Mouse (Mus musculus) embryonic stem cell, embryonic (primary cell): ENCODE measurements around the gene Rbfox3.

Experiments
- CTCF ChIA-PET, 4 experiments: fragments of 300-600 bp in 2 of 4; fragments of 350-600 bp in 2 of 4; sonication (Branson Sonifier 250); formaldehyde crosslinking; loops; one replicate each; lab custom pipeline; 2022; ENCODE audit warnings: inconsistent platforms in 2 of 4; lab: Charles Lee
- POLR2A ChIA-PET, 4 experiments: fragments of 300-600 bp in 2 of 4; fragments of 350-600 bp in 2 of 4; sonication (Branson Sonifier 250); formaldehyde crosslinking; loops; one replicate each; lab custom pipeline; 2022; ENCODE audit warnings: antibody characterized with exemption in 4 of 4, inconsistent platforms in 1 of 4; lab: Charles Lee

Gene Rbfox3

DNA sequence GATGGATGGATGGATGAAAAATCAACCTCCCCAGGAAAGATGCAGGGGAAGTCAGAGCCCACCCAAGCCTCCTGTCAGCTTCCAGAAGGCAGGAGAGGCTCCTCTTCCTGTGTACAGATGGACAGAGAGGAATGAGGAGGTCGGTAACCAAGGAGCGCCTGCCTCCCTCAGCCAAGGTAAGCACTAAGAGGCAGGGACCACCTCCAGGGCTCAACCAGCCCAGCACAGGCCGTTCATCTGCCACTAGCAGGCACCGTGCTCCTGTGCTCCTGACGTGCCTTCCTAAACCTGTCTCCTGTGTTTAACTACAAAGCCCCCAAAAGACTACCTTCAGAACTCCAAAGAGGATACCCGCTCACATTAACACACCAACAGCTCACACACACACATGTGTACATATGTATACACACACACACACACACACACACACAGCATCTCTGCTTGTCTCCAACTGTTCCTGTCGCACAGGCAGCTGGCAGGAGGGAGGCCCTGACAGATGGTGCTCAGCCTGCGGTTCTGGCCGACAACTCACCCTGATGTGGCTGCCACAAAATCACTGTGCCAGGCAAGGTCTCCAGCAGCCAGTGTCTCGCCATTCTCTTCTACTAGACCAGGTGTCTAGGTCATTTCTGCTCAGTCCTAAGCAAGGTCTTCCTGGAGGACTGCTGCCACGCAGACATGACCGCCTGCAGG is 151.0 kb downstream of the Rbfox3 start:
- ChIA-PET POLR2A (no interaction called here), CTCF (interaction anchor here in 1 of 4 experiments (0.8 kb wide), 1 partner anchor 120 kb away, joined by 3 read pairs; no protein-coding TSS in a partner anchor)

DNA sequence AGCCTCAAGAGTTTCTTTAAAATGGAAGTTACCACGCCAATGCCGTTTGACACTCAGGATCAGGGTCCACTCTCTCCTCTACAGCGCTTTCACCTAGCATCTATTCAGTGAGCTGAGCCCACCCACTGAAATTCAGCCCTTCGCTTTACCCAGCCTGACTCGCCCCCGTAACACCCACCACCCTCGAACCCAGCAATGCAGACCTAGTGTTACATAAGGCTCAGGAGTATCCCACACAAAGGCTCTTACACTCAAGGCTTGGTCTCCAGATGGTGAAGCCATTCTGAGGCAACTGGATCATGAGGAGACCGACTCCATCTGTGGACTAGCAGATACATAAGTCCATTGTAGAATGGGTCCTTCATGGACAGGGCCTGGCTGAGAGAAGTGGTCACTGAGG is 152.2 kb downstream of the Rbfox3 start:
- CTCF ChIA-PET, result interaction anchor here in 1 of 4 experiments (0.9 kb wide), 1 partner anchor 21 kb away, joined by 3 read pairs; no protein-coding TSS in a partner anchor
- POLR2A ChIA-PET, result no interaction called here

DNA sequence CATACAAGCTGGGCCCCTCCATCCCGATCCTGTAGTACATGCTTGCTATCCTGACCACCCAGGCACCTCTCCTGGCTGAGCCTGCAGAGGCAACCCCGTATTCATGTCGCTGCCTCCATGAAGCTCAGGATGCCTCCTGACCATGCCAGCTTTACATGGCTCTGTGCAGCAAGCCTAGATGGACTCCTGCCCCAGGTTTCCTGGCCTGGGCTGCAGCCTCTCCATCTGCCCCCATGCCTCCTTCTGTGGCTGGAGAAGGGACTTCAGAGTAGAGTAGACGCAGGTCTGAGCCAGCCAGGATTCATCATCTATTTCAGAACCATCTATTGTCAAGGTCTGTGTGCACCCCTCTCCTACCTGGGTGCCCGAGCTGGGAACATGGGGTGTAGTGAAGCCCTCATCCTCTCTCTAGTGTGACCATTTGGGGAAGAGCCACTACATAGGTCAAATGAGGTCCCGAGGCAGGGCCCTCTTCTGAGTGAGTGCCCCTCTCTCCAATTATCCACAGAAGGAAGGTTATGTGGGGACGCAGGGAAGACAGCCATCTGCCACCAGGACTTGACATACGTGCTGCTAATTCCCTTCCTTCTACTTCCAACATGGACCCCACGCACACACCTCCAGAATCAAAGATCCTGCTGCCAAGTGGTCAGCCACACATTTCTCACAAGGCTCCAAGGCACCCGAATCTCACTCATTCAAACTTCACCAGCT is 153.0 kb downstream of the Rbfox3 start:
- ChIA-PET CTCF (interaction anchor here in 2 of 4 experiments (0.5 to 0.9 kb wide), 2 partner anchors 20 to 117 kb away, joined by 3 read pairs; no protein-coding TSS in a partner anchor), POLR2A (no interaction called here)

DNA sequence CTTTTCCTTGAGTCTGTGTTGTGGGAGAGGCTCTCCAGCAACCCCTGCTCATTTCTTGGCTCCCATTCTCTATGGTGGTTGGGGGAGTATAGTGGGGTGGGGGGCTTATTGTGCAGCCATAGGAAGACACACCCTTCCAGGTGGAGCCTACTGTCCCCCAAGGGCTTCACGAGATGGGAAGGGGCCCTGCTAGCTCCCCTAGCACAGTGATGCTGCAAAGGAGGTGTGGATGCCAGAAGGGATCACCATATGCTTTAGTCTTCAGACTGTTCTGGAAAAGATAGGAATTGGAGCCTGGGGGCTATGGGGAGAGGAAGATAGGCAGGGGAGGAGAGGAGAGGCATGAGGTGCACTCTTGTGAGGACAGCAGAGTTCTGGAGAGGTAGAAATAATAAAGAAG is 153.9 kb downstream of the Rbfox3 start:
- ChIA-PET POLR2A (no interaction called here), CTCF (no interaction called here)

DNA sequence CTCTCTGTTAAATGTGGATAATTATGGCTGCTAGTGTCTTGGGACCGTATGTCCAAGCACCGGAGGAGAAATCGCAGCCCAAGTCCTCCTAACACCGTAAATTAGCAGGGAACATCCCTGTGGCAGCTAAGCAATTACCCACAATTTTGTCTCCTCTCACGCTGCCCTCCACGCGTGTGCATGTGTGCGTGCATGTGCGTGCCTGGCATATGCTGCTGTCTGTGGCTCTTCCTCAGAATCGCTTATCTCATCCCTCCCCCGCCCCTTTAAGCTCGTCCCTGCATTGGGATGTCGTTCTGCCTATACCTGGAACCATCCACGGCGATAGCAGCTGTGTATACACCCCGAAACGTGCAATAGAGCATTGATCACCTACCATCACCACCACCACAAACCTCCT is 156.4 kb downstream of the Rbfox3 start:
- CTCF ChIA-PET, result interaction anchor here in 3 of 4 experiments (0.6 to 1.0 kb wide), 7 partner anchors 11 to 1206 kb away, joined by 3 to 13 read pairs (median 4); no protein-coding TSS in a partner anchor
- POLR2A ChIA-PET, result interaction anchor here in 1 of 4 experiments (0.6 kb wide), 1 partner anchor 208 kb away, joined by 3 read pairs; no protein-coding TSS in a partner anchor

DNA sequence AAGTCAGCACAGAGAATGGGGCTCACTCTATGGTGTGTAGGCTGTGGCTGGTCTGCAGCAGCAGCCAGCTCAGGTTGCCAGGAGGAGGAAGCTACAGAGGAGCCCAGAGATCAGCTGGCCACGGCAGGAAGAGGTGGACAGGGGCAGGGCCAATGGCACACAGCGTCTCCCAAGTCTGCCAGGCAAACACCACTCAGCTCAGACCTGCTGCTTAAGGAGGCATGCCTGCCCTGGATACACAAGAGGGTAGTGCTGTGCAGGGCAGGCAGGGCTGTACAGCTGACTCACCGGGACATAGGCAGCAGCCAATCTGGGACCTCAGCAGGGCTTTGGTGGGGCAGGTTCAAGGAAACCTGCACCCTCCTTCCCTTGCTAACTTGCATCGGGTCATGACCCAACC is 156.9 kb downstream of the Rbfox3 start:
- ChIA-PET POLR2A (no interaction called here), CTCF (interaction anchor here (0.7 to 1.0 kb wide), 4 partner anchors 21 to 106 kb away, joined by 3 read pairs; no protein-coding TSS in a partner anchor)

DNA sequence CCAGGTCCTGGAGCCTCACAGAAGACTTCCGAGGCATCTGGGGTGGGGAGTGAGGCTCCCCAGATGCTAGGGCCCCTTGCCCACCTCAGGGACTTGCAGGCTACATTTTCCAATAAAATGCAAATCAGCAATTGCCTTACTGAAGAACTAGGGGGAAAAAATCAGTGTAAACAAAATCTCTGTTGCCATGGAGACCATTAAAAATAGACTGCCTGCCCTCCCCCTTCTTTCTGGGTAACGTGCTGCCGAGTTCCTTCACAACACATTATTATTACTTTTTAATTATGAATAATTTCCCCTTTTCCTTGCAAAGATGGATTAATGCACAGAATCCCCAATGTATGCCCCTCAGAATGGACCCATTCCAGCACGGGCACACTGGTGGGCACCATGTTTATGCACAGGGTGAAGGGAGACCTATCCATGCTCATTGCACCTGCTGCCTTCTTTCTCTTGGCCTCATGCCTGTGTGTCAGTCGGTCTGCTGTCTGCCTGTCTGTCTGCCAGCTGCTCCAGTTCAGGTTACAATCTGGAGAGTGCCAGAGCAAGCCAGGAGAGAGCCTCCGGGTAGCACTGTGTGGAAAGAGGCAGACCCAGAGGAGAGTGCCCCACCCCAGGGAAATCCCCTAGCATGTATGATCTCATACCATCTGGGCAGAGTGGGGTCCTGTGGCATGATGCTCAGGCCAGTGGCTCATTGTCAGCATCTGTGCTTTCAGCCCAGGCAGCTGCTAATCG is 159.3 kb downstream of the Rbfox3 start:
- ChIA-PET CTCF (interaction anchor here in 1 of 4 experiments (1.0 kb wide), 1 partner anchor 9 kb away, joined by 3 read pairs; no protein-coding TSS in a partner anchor), POLR2A (no interaction called here)

DNA sequence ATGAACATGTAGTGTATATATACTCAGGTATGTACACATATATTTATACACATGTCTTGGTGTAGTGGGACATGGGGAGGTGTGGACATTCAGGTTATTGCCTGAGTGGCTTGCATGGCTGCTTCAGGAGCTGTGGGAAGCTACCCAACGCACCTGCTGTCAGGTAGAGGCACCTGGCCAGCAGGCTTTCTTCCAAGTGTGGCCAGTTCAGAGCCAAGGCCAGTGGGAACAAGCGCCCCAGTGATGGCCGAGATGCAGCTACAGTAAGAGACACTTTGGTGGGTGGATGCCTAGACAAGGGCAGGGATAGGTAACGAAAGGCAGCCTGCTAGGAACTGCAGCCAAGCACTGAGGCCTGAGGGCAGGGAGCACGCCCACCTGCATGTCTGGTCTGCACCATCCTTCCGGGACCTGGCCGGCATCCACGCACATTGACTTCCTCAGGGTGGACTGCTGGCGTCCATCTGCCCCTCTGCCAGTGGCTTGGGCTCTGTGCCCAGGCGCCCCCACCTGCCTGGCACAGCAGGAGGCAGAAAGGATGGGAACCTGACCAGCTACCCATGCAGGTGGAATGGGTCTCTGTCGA is 160.6 kb downstream of the Rbfox3 start:
- ChIA-PET CTCF (interaction anchor here in 2 of 4 experiments (1.0 to 1.2 kb wide), 2 partner anchors 8 to 12 kb away, joined by 3 read pairs; no protein-coding TSS in a partner anchor), POLR2A (no interaction called here)

DNA sequence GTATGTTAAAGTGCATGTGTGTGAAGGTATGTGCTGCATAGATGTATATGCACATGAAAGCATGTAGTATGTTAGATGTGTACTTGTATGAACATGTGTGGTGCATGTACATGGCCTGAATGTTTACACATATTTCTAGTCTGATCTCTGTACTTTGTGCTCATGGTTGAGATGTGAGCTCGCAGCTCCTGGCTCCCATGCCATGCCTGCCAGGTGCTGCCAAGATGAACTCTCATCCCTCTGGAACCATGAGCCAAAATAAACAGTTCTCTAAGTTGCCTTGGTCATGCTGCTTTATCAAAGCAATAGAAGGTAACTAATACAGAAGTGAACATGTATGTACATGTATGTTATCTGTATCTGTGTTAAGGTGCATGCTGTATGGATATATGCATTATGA is 161.9 kb downstream of the Rbfox3 start:
- ChIA-PET CTCF (no interaction called here), POLR2A (no interaction called here)

DNA sequence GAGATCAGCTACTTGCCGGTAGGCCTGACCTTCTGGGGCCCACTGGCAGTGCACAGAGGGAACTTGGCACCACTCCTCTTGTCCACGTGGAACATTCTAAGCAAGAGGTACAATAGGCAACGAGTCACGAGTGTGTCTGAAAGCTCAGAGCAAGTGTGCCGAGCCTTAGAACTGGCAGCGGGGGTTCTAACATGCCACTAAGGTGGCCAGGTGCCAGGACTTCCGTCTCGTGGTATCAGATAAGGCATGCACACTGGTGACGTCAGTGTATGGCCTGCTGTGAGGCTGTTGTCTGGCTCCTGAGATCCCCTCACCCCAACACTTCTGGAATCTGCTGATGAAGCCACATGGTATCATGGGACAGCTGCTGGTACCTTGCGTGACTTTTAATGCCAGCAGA is 162.8 kb downstream of the Rbfox3 start:
- CTCF ChIA-PET, result interaction anchor here in 1 of 4 experiments (1.8 kb wide), 1 partner anchor 10 kb away, joined by 11 read pairs; no protein-coding TSS in a partner anchor
- POLR2A ChIA-PET, result interaction anchor here in 2 of 4 experiments (0.5 to 1.4 kb wide), 3 partner anchors 9 to 286 kb away, joined by 3 read pairs; no protein-coding TSS in a partner anchor

DNA sequence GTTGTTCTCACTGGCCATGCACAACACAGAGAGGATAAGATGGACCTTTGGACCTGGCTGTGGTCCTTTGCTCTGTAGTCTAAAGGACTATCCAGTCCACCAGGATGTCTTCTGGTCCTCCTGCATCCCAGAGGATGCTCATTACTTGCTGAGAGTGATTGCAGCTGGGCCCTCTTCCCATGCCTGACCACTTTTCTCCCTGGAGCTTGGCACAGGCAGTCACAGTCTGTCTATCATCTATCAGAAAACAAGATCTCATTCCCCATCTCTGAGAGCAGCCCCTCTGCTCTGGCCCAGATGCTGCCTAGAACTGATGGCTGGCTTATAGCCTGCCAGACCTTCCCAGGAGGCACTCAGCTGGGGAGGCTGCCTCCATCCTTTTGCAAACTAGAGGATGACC is 166.1 kb downstream of the Rbfox3 start:
- POLR2A ChIA-PET, result interaction anchor here in 1 of 4 experiments (0.8 kb wide), 1 partner anchor 142 kb away, joined by 3 read pairs; no protein-coding TSS in a partner anchor
- CTCF ChIA-PET, result interaction anchor here in 2 of 4 experiments (0.9 to 8.1 kb wide), 7 partner anchors 19 to 300 kb away, joined by 3 to 110 read pairs (median 5); no protein-coding TSS in a partner anchor

DNA sequence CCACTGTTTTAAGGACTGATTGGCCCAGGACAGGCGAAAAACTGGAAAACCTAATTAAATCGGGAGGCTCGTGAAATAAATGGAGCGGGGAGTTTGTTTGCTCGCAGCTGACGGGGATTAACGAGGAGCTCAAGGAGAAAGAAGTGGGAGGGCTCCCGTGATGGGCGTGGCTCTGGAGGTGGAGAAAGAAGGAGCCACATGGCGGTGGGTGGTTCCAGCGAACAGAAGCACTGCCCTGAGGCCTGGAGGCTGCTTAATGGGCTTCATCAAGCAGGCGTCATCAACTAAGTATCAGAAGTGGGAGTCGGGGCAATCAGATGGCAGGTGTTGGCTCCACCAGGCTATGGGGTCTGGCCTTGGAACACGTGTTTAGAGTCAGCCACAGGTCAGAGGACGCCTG is 166.6 kb downstream of the Rbfox3 start:
- CTCF ChIA-PET, result interaction anchor here in 3 of 4 experiments (0.6 to 8.1 kb wide), 9 partner anchors 19 to 403 kb away, joined by 3 to 110 read pairs (median 4); no protein-coding TSS in a partner anchor
- POLR2A ChIA-PET, result interaction anchor here in 1 of 4 experiments (0.8 kb wide), 1 partner anchor 141 kb away, joined by 3 read pairs; no protein-coding TSS in a partner anchor

DNA sequence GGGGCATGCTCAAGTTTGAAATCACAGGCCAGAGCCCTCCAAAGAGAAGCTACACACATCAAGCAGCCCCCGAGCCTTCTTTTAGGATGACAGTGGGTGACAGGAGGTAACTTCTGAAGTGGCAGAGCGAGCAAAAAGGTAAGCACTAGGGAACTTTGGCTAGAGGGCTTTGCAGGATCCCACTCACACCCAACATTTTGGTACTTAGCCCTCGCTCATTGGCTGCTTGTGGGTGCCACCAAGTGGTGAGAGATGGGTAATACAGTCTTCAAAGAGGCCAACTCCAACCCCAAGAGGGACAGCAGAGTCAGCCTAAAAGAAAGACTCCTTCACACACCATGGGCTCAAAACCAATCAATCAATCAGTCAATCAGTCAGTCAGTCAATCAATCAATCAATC is 168.6 kb downstream of the Rbfox3 start:
- POLR2A ChIA-PET, result interaction anchor here in 2 of 4 experiments (0.5 to 1.1 kb wide), 2 partner anchors 28 to 172 kb away, joined by 3 read pairs; no protein-coding TSS in a partner anchor
- CTCF ChIA-PET, result interaction anchor here in 3 of 4 experiments (0.6 to 8.1 kb wide), 11 partner anchors 9 to 923 kb away, joined by 3 to 110 read pairs (median 8); no protein-coding TSS in a partner anchor

DNA sequence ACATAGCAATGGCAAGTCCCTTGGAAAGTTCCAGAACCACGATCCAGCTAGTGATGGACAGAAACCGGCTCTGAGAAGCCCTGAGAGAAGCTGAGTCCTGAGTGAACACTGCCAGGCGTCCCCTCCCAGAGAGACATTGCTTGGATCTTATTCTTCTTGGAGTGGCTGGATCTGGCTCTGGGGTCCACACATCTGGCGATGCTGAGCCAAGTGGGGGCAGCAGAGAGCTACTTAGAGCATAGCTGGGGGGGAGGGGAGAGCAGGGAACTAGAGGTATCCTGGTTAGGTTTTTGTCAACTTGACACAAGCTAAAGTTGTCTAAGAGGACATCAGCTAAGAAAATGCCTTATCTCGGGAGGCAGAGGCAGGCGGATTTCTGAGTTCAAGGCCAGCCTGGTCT is 170.1 kb downstream of the Rbfox3 start:
- CTCF ChIA-PET, result interaction anchor here (0.5 to 8.1 kb wide), 44 partner anchors 8 to 1422 kb away, joined by 3 to 110 read pairs (median 4); no protein-coding TSS in a partner anchor
- POLR2A ChIA-PET, result interaction anchor here in 2 of 4 experiments (0.7 to 1.2 kb wide), 2 partner anchors 34 to 233 kb away, joined by 3 to 4 read pairs; no protein-coding TSS in a partner anchor

DNA sequence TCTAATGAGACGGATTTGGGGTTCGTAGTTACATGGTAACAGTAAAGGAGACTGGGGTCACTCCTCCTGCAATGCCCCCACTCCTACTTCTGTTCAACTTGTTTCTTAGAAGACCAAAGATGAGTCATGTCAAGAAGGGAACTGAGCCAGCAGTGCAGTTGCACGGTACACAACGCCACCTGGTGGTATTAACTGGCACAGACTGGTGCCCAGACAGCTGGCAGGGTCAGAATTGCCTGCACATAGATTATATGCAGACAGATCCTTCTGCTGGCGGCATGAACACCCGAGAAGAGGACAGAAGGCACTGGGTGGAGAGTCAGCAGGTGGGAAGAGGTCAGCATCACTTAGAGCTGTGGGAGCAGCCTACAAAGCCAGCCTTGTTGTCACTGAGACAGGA is 171.4 kb downstream of the Rbfox3 start:
- CTCF ChIA-PET, result interaction anchor here (0.5 to 8.1 kb wide), 50 partner anchors 8 to 1463 kb away, joined by 3 to 110 read pairs (median 9); partner anchors contain the start of gene Cant1 (in 1 of the 4)

DNA sequence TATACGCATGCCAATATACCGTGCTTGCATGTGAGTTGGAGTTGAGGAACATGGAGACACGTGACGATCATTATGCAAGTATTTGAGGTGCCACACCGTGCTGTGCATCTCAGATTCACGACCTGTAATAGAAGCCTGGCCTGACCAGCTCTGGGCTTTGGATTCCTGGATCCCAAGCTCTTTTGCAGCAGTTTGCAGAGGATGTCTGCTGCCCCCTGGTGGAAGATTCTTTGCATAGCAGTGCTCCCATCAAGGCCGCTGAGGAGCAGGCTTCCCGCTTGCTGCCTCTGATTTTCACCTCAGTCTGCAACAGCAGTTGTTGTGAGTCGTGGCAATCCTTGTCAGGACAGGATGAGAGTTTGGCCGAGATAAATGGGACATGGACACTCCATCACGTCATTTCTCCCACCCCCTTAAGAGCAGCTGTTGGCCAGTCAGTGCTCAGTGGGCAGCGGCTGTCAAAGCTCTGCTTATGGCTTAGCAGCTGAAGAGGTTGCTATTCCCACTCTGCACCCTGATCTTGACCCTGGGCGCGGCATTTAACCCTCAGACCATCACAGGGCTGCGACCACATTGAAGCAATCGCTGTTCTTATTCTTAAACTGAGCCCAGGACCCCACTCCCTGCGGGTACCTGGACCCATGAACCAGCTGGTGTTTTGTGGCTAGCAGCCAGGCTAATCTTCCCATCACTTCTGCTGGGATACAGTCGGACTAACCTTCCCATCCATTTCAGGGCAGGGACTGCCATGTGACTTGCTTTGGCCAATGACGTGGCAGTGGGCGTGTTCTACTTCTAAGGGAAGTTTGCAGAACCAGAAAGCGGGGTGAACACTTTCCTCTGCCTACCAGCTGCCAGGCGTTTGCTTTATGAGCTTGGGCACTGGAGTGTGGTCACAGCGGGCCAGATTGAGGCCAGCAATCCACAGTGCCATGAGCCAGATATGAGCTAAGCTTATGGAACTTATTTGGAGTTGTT is 172.3 kb downstream of the Rbfox3 start:
- ChIA-PET CTCF (interaction anchor here (0.5 to 8.1 kb wide), 174 partner anchors 8 to 1964 kb away, joined by 3 to 110 read pairs (median 4); partner anchors contain the start of genes Cant1 (in 2 of the 4), Cbx2 (in 1 of the 4), Socs3 (in 1 of the 4) and St6galnac1 (in 1 of the 4)), POLR2A (interaction anchor here in 3 of 4 experiments (0.6 to 1.3 kb wide), 5 partner anchors 9 to 320 kb away, joined by 3 to 4 read pairs (median 3); partner anchors contain the start of gene Cant1 (in 1 of the 3))

More for the DNA sequence above, 171.4 kb downstream of the Rbfox3 start:
- POLR2A ChIA-PET, result interaction anchor here in 1 of 4 experiments (1.3 kb wide), 2 partner anchors 8 to 12 kb away, joined by 3 read pairs; no protein-coding TSS in a partner anchor
